Mouse (Mus musculus) adrenal gland, postnatal 14 days (tissue): ENCODE measurements around the gene Dip2b. TPM values are rescaled to one million over a fixed set of nuclear protein-coding genes. Genes with fewer than 3 reads are reported as not detected.

Experiments used
- DNase-seq: peaks from one replicate; pipeline ENCODE4 v3.0.0; 2021; ENCODE audit warnings: mixed read lengths
- long read RNA-seq, 2 experiments: library from polyadenylated mRNA; stranded (forward); transcript quantifications; one replicate each; pipeline ENCODE4 v2.0.0; 2021
- total RNA-seq: library from RNA; stranded (reverse); gene quantifications from 2 replicates; pipeline ENCODE4 v1.2.3, GENCODE M21; 2021

Gene Dip2b
- 18.5 and 22.3 TPM in 2 replicates for total RNA-seq
- long read RNA-seq, experiment 1, partial matches to known transcripts, result 1 of 3 reads
- long read RNA-seq, experiment 1, other reads (novel, unspliced or antisense), result 2 of 3 reads
- long read RNA-seq, experiment 2, partial matches to known transcripts, result 0 of 8 reads
- long read RNA-seq, experiment 2, other reads (novel, unspliced or antisense), result 8 of 8 reads

DNA sequence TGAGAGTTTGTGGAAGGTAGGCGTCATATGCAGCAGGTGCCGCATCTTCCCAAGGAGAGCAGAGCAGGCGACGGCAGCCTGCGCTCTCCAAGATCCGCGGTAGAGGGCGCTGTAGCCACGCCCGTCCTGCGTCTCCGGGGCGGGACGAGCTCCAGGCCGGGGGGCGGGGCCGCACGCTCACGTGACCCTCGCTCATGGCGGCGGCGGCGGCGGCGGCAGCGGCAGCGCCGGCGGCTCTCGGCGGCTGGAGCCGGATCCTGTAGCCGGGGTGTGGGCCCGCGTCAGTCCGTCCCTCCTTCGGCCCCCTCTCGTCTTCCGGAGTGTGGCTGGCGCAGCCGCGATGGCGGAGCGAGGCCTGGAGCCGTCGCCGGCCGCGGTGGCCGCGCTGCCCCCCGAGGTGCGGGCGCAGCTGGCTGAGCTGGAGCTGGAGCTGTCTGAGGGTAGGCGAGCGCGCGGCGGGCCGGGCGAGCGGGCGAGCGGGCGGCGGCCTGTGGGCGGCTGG is at the start of gene Dip2b:
Gene Dip2b (plus strand): TSS at position 195 of the 502 bp plus-strand sequence.
- DNase-seq, result peak; percentile 99

DNA sequence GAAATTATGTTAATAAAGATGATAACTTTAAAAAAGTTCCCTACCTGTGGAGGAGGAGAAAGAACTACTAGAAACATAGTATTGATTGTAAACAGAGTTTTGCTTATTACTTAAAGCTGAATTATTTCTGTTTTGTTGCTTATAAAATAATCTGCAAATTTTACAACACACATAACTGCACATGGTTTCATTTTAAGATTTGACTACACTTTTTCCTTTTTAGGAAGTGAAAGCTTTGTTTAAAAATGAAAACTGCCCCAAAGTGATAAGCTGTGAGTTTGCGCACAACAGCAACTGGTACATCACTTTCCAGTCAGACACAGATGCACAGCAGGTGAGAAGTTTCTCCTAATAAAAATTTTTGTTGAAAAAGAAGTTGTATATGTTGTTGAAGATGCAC is 45.4 kb upstream of the Dip2b start:
- no peak for DNase-seq

DNA sequence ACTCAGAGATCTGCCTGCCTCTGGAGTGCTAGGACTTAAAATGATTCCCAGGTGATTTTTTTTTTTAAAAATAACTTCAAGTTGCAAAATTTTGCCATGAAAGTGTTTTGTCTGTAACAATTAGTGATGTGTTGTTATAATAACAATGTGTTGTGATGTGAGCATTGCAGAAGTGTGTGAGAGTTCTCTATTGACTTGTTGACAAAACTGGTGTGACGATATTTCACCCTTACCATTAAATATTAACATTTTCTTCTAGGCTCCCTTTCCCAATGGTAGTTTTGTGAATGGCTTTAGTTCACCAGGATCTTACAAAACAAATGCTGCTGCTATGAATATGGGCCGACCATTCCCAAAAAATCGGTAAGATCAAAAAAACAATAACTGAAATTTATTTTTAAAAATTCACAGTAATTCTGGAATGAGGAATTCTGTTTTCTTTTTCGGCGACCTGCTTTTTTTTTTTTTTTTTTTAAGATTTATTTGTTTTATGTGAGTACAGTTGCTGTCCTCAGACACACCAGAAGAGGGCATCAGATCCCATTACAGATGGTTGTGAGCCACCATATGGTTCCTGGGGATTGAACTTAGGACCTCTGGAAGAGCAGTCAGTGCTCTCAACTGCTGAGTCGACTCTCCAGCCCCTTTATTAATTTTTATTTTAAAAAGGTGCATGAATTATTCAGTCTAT is 41.2 kb upstream of the Dip2b start:
- no peak for DNase-seq

DNA sequence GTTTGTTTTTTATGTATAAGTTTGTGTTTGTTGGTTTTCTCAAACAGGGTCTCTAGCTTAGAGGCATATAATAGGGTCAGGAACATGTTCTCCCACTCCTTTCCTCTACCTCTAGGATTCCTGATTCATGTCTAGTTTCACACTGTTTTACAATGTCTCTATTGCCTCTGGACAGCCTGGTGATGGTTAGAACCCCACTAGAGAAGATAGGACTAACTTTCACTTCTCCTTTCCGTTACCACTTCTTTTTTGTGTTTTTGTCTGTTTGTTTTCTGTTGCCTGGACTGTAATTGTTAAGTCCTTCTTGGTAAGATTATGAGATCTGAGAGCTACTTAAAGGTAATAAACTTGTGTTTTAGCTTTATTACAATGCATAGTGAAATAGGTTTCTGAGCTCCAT is 39.1 kb upstream of the Dip2b start:
- DNase-seq, result no peak

DNA sequence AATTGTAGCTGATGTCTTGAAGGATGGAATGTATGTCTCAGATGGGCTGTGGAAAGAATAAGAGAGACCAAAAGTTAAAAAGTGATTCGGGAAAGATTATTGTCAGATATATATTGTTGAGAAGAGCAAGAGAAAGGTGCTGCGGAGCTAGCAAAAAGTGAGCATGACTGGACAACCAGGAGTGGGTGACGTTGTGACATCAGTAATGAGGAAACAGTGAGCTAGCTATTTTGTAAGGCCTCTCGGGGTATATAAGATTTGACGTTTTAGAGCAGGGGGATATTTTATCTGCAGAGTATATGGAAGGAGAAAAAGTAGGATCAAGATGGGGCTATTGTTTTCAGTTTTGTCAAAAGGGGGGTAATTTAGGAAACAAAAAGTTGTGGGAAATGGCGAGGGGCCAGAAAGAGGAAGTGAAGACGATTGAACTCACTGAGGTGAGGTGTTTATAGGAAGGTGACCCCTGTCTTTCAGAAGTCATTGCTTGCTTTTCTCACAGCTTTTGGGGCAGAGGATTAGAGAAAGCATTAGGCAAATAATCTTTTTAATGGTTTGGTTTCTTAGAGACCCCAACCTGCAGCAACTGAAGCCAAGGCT is 33.7 kb upstream of the Dip2b start:
- no peak for DNase-seq

DNA sequence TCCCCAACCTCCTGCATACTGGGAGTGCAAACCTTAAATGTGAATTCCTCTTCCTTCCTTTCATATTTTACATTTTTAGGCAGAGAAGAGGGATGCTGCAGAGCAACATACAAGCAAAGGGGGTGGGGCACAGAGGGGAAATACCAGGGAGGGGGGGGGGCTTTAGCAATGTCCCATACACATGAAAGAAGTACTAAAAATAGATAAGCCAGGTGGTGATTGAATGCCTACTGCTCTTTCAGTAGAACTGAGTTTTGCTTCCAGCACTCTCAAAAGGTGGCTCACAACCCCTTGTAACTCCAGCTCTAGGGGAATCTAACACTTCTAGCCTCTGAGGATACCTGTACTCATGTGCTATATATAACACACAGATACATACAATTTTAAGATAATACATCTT is 32.3 kb upstream of the Dip2b start:
- no peak for DNase-seq

DNA sequence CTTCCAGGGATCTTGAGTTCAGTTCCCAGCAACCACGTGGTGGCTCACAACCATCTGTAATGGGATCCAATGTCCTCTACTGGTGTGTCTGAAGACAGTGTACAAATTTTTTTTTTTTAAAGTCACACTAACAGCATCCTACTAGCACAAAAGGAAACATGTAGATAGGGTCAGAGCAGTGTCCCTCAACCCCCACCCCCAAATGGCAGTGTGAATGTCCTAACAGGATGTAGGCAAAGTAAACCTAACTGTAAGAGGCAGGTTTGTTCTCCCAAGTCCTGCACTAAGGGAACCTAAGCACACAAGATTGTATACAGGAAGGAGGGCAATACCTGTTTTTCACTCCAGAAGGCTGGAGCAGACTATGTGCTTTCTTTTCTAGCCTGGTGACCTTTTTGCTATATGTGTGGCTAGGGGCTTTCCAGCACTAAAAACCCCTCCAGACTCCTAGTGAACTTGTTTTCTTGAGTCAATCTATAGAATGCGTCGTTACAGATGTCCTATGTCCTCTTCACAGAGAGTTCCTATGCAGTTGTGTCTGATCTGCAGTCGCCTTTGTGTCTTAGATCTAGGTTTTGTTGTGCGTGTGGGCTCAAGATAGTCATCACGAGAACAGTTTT is 20.1 kb upstream of the Dip2b start:
- DNase-seq, result no peak

DNA sequence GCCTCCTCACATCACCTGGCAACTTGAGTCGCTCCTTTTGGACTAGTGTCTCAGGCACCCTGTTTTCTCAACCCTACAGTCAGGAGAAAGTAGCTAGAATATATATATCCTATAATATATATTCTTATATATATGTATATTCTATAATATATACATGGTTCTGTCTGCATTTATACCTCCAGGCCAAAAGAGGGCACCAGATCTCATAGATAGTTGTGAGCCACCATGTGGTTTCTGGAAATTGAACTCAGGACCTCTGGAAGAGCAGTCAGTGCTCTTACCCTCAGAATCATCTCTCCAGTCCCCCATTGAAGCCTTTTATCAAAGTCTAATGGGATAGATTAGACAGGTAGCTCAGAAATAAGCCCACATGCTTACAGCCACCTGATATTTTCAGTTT is 17.3 kb upstream of the Dip2b start:
- no peak for DNase-seq

DNA sequence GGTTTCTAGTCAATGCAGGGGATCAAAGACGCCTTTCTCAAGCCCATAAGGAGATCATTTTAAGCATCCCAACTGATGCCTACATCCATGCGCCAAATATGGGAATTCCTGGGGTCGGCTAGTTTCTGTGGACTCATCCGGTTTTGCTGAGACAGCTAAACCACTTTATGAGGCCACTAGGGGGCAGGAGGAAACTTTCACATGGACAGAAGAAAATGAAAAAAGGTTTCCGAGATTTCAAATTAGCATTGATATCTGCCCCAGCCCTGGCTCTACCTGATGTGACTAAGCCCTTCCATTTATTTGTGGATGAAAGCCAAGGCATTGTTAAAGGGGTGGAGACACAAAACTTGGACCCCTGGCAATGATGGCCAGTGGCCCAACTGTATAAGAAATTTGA is 15.5 kb upstream of the Dip2b start:
- DNase-seq, result peak; percentile 62

DNA sequence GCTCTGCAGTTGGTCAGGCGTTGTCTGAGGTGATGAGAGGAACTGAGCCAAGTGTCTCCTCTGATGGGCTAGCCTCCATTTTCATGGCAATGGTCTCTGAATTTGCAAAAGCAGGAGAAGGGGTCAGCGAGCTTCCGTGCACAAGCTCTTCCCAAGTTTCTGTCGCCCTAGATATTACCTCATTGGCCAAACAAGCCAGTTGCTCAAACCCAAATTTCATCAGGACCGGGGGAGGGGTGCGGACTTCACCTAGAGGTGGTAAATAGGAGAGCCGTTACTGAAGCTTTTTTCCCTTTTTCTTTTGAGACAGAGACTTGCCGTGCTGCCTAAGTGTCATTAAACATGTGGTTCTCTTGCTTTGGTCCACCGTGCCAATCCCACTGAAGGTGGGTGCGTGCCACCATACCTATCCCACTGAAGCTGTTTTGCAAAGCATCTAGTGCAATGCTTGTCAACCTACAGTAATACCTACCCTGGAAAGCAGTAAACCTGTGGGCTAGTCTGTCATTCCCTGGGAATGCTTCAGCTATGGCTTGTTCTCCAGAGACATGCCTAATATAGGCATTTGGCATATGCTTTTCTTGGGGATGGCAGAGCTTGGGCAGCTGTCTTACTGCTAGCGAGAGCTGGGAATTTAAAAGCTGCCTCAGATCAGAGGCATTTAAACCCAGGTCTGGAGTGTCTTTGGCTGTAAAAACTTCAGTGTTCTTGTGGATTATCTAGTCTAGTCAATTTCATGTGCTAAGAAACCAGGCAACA is 13.2 kb upstream of the Dip2b start:
- peak; percentile 56 for DNase-seq

DNA sequence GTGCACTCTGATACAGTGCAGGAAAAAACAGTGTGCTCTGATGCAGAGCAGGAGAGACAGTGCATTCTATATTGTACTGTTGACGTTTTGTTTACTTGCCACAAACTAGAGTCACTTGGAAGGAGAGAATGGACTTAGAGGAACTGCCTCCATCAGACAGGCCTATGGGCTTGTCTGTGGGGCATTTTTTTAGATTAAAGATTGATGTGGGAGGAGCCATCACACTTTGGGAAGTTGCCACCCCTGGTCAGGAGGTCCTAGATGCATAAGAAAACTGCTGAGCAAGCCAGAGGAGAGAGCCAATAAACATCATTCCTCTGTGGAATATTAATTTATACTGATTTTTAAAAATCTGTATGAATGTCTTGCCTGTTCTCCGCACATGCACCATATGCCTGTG is 10.3 kb upstream of the Dip2b start:
- no peak for DNase-seq

DNA sequence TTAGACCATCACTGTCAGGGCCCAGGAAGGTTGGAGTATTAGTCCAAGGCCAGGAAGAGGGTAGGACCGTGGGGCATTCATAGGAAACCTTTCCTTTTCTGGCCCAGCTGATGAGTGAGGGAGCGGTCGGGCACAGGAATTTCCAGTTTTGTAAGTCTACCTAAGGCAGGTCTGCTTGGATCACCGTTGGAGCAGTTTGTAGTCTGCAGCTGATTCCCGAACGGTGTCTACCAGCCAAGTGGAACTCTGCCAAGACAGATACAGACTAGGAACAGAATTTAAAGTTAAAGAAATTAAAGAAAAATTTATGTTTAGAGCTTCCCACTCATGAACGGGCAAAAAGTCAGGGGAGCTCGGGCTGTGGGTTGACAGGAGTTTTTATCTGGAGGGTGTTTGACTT is 9.0 kb upstream of the Dip2b start:
- DNase-seq, result no peak

DNA sequence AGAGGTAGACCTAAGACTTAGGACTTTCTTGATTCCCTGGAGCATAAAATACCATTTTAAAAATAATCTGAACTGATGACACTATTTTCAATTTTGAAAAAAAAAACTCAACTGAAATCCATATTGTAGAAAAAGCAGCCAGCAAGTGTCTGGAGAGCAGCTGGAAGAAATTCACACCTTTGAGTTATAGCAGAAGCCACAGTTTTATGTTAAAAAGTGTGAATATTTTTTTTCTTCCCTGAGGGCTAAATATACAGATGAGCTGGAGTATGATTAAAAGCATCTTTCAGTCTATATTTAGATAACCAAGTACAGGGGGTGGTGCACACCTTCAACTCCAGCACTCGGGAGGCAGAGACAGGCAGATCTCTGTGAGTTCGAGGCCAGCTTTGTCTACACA is 8.6 kb upstream of the Dip2b start:
- DNase-seq, result no peak

DNA sequence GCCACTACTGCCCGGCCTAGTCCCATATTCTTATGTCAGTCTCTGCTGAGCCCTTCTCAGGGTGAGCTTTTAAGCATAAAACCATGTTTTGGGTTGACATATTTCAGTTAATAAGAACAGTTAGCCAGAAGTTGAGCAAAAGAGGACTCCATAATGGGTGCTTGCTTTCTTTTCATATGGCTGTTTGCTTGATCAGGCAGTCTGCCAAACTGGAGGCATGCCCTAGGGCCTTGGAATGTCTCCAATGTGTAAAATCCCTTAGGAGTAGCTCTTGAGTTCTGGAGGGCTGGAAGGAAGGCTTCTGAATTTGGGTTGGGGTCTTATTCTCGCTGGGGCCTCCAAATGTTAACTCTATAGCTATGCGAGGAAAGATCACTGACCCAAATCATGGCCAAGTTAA is 5.9 kb upstream of the Dip2b start:
- DNase-seq, result no peak

DNA sequence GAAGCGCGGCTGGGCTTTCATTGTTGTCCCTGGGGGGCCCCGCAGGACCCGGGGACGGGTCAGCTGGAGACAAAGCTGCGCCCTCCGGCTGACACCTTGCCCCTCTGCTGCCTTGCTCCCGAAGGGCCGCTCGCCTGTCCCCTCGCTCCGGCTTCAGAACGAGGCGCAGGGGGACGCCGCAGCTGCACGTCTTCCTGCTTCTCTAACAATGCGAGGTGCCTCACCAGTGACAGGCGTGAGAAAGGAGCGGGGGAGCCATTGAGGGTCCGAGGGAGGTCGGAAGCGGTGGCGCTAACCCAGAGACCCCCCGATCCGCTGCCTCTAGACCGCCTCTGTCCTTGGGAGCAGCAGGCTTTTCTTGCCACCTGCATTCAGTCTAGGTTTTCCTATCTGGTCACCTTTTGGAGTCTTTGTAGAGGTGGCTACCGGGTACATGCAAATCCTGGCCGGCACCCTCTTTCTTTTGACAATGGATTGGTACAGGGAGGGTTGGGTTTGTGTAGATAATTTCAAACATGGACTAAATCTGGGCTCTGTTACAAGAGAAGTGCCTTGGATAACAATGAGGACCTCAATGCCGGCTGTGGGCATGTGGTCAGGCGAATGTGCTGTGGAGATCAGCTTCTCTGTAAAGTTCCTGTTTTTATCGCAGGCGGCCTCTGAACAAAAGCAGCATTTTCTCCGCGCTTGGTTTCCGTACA is 687 bp downstream of the Dip2b start:
- DNase-seq, result peak; percentile 70

DNA sequence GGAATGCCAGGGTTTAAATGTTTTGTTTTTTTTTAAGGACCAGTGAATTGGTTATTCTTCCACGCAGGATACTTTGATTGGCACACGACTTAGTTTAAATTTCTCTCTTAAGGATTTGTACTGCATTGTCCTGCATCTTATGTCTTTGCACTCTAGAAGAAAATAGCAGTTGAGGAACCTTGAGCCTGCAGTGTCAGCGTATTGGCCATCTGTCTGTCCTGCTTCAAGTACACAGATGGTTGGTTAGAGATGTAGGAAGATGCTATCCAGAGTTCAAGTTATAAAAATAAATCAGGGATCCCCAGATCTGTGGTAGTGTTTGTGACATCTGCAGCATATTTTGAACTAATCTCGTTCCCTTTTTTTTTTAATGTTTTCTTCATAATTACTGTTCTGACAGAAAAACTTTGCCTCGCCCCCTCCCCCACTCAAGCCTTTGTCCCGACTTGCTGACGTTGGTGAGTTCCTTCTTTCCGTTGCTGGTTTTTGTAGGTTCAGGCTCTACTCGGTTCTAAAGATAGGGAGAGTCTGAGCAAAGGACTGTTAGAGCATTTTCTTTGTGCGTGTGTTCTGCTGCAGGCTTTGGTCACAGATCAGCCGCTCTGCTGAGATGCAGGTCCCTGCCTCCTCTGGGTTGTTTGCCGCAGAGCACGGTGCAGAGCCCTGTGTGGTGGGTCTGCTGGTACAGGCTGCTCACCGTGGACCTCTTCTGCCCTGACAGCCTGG is 2.2 kb downstream of the Dip2b start:
- no peak for DNase-seq

DNA sequence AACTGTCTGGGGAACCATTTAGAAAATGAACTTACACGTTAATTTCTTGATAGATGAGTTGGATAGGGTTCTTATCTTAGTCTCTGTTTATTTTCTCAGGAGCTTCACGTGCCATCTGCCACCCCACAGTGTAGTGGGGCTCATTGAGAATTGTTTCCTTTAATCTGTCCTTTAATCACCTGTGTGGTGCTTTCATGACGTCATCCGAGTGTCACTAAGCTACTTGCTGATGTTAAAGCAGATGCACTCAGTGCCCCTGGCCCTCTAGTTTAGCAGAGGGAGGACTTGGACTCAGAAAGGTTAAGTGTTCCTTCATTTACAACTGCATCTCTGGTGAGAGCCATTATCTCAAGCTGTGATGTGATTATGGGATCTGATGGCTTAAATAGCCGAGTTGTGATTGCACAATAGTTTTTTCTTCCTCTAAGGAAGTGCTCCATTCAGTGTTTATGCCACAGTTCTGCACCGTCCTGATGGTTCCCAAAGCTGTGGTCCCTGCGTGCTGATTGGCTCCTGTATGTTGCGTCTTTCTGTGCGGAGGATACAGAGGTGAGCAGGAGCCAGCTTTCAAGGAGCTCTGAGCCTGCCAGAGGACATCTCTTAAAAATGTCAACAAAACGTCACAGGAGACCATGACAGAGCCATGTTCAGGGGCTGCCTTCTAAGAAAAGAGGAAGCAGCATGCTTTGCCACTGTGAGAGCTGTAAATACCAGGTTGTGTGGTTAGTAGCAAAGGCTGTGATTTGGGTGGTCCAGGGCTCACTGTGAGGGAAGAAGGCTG is 3.0 kb downstream of the Dip2b start:
- DNase-seq, result no peak

DNA sequence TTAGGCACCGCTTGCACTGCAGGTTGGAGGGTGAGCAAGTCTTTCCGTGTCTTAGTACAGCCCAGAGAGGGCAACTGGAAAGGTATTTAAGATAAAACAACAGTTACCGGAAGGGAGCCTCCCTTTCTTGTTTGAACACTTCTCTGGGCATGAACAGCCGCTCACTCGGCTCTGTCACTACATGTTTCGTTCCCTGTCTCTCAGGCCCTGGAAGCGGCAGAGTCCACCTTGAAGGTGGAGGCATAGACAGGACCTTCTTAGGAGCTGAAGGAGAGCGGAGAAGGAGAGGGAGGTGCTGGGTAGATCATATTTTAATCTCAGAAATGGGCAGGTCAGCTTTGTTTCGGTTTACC is 3.6 kb downstream of the Dip2b start:
- no peak for DNase-seq

DNA sequence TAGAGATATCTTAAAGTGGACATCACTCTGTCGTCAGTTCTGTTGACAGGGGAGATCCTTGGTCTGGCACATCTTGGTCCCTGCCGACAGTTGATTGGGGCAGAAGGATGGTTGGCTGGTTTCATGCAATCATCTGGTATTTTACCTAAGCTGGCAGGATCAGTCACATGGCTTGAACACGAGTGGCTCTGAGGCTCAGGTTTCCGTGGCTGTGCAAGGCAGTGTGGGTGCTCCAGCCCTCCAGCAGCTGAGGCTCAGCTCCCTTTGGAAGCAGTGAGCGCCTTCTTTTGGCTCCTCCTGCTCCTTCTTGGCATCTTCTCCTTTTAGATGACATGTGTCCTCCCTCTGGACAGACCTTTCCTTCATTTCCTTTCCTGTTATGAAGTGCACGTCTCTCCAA is 7.1 kb downstream of the Dip2b start:
- DNase-seq, result no peak

DNA sequence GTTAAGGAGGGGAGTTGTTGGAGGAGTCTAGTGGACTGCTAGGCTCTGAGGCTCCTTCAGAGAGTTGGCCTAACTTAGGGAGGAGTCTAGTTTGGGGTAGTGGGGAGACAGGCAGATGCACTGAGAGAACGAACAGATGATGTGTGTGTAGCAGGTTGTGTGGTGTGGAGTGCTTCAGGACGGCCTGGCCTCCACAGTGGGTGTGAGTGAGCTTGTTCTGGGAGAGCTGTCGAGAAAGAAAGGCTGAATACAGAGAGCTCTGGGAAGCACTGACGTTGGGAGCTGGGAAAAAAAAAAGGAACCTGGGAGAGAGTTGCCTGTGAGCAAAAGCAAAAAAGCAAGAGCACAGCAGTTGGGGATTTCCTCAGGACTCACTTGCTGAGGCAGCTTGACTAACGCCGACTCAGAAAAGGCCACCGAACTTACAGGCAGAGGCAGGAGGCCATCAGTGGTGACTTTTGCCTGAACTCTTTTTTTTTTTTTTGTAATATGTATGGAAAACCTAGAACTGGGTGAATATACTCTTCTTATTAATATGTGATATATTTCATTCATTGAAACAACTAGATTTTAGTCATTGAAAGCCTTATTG is 11.1 kb downstream of the Dip2b start:
- DNase-seq, result no peak
